Mouse (Mus musculus) heart, postnatal 4 days (tissue): ENCODE results near the gene Ssc5d. TPM values are rescaled to one million over a fixed set of nuclear protein-coding genes. Genes with fewer than 3 reads are reported as not detected.

ENCODE experiments used
- DNase-seq: peaks from one replicate; pipeline ENCODE4 v3.0.0; 2021
- total RNA-seq, 2 experiments: library from RNA; stranded (reverse); gene quantifications; 2 replicates each; pipeline ENCODE4 v1.2.3; 2021

Ssc5d gene
- total RNA-seq, 2 experiments from 2014 or later = 8.7 to 11.1 TPM

GRCm38 (mm10) chr7:4920496-4920895, 5.1 kb upstream of the Ssc5d start:
- DNase-seq = no peak

GRCm38 (mm10) chr7:4920976-4921823, 4.4 kb upstream of the Ssc5d start:
- DNase-seq = peak; percentile 58

DNA sequence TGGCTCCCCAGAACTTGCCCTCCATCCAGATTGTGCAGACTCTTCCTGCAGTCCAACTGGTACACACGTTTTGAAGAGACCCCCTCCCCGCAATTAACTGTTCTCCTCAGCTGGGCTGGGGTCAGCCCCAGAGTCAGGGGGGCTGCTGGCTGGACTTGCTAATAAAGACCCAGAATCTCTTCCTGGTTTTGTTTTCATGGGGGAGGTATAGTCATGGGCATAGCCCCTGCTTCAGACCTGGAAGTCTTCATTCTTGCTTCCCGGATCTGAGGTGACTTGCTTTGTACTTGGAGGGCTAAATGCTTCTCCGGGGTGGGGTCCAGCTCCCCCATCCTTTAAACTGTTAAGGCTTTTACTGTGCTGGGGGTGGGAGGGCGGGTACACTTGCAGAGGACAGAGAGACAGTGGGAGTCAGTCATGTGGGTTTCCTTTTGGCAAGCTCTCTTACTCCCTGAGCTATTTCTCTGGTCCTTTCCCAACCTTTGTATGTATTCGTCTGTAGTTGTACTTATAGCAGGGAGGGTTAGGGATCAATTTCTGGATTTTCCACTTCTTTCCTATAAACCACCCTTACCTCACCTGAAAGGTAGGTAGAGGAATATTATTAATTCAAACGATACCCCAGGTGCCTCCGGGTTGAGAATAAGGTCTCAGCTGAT, 3.6 kb upstream of the Ssc5d start, which contains the start of gene Nat14:
TSS of gene Nat14 (plus strand) at position 205 of the 659 bp plus-strand sequence.
- no peak for DNase-seq

- peak; percentile 79 for DNase-seq
Observed at GRCm38 (mm10) chr7:4922508-4922907, 3.1 kb upstream of the Ssc5d start.

- peak; percentile 56 for DNase-seq
Observed at GRCm38 (mm10) chr7:4922931-4923565, 2.5 kb upstream of the Ssc5d start.

DNA sequence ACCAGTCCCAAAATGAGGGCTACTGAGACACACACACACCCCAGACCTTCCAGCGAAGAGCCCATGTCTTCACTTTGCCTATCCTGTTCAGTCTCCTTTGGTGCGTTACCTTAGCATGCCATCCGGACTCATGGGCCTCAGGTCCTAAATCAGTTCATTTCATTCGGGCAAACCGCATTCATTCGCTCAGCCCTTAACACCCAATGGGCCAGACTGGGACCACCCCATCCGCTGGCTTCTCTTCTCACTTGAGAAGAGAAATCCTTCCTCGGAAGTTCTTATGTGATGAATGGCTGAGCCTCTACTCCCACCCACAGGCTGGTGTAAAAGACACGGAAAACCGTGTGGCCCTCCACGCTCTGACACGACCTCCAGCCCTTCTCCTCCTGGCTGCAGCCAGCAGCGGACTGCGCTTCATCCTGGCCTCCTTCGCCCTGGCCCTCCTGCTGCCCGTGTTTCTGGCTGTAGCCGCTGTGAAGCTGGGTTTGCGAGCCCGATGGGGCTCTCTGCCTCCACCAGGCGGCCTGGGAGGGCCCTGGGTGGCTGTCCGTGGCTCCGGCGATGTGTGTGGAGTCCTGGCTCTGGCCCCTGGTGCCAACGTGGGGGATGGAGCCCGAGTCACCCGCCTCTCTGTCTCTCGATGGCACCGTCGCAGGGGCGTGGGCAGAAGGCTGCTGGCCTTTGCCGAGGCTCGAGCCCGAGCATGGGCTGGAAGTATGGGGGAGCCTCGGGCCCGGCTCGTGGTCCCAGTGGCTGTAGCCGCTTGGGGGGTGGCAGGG, 1.8 kb upstream of the Ssc5d start:
- peak; percentile 67 for DNase-seq

- DNase-seq = no peak
Observed at GRCm38 (mm10) chr7:4924483-4924882, 1.1 kb upstream of the Ssc5d start.

DNA sequence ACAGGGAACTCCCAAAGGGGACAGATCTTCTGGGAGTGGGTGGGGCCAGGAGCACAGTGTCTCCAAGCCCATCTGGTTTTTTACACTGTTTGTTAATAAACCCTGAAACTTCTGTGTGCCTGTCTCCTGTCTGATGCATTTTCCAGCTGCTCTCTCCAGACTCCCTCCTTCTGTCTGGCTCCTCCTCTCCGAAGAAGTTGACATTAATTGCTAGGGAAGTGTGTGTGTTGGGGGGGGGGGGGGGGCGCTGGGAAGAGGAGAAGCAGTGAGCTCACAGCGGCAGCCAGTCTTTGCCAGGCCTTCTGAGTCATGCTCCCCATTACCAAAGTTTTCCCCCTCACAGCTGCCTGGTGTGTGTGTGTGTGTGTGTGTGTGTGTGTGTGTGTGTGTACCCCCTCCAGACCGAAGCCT, 689 bp upstream of the Ssc5d start:
- peak; percentile 67 for DNase-seq

DNA sequence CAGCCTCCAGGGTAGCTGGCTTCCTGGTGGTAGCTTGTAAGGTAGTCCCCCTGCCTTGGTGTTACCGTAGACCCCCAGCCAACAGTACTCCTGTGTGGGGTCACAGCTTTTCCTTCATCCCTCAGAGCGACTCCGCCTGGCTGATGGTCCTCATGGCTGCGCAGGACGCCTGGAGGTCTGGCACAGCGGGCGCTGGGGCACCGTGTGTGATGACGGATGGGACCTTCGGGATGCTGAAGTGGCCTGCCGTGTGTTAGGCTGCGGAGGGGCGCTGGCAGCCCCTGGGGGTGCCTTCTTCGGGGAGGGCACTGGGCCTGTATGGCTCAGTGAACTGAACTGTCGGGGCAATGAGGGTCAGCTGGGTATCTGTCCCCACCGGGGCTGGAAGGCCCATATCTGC, 1.3 kb downstream of the Ssc5d start:
- no peak for DNase-seq

- DNase-seq = no peak
Observed at GRCm38 (mm10) chr7:4927711-4928110, 2.1 kb downstream of the Ssc5d start.

- no peak for DNase-seq
Observed at GRCm38 (mm10) chr7:4928323-4928722, 2.7 kb downstream of the Ssc5d start.

DNA sequence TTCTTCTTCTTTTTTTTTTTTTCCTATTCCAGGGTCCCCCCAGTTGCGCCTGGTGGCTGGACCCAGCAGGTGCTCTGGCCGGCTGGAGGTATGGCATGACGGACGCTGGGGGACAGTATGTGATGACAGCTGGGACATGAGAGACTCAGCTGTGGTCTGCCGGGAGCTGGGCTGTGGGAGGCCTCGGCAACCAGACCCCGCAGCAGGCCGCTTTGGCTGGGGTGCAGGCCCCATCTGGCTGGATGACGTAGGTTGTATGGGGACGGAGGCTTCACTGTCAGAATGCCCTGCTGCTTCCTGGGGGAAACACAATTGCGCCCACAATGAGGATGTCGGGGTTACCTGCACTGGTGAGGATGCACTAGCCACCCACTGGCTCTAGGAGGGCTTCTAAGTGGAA, 7.5 kb downstream of the Ssc5d start:
- no peak for DNase-seq

- DNase-seq = no peak
Observed at GRCm38 (mm10) chr7:4934160-4934914, 8.8 kb downstream of the Ssc5d start.

- DNase-seq = no peak
Observed at GRCm38 (mm10) chr7:4936832-4937231, 11.2 kb downstream of the Ssc5d start.

- DNase-seq = no peak
Observed at GRCm38 (mm10) chr7:4937392-4937791, 11.8 kb downstream of the Ssc5d start.

GRCm38 (mm10) chr7:4938456-4938855, 12.9 kb downstream of the Ssc5d start:
- DNase-seq = peak; percentile 85

- DNase-seq = peak; percentile 87
Observed at GRCm38 (mm10) chr7:4940068-4940479, 14.5 kb downstream of the Ssc5d start.

DNA sequence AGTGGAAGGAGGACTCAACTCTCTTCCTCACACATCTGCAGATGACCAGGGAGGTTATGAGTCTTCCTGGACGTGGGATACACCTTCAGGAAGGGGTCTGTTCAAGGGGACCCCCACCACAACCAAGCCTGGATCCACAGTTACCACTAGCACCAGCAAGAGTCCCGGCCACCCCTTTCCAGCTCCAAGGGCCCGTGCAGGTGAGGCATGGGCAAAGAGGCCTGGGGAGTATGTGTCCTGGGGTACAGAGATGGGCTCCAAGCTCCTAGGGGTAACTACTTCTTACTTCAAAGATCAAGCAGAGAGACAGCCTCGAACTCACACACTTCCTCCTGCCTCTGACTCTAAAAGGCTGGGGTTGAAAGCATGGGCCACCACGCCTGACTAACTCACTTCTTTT, 17.1 kb downstream of the Ssc5d start:
- no peak for DNase-seq

DNA sequence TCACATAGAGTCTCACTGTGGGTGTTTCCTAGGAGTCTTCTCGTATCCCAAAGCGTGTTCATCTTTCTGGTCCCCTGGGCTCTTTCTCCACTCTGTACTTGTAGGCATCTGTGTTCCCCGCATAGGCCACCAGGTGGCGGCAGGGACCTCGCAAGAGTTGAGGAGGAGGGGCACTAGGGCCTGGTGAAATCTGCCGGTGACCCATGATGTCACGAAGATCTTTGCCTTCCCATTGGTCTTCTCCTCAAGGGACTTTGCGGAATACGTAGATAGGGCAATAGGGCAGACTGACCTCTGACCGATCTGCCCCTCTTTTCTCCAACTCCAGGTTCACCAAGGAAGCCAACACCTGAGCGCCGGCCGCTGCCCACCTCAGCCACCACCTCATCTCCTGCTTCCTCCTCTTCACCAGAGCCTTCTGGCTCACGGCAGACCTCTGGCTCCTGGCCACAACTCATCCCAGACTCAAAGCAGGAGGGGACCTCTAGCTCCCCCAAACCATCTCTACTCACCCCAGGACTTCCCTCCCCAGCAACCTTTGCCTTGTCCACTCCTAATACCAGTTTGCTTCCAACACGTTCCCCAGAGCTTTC, 17.7 kb downstream of the Ssc5d start:
- DNase-seq = peak; percentile 97

DNA sequence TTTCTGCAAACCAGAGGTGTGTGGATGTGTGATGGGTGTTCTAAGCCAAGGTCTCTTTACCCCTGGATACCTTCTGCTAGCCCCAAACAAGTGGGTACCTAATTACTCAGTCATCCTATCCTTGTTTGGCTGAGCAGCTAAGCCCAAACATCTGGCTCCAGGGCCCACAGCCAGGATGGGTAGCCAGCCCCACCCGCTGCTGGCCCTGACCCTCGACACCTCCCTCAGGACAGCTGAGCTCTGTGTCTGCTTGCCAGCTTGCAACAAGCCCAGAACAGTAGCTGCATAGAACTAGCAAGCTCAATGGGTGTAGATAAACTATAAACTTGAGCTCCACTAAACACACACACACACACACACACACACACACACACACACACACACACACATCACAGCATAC, 22.3 kb downstream of the Ssc5d start:
- peak; percentile 61 for DNase-seq

DNA sequence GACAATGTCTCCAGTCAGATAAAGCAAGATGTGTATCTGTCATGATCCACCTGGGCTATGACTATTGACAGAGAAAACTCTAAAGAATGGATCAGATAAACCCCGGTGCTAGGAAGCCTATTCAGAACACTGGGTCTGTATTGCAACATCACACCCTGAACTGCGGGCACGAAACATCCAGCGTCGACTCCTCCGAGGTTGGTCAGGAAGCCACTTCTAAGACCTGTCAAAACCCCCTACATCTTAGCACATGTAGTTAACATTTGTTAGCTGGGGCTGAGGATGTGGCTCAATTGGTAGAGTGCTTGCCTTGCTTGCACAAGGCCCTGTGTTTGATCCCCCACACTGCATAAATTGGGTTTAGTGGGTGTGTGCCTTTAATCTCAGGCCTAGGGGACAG, 22.8 kb downstream of the Ssc5d start:
- no peak for DNase-seq
